Mouse (Mus musculus): ENCODE data around the gene Trio. TPM values are rescaled to one million over a fixed set of nuclear protein-coding genes. Genes with fewer than 3 reads are reported as not detected.
A peak's percentile ranks its signal among the peaks of the same experiment; 100 is the strongest.

Gene Trio
- polyA plus RNA-seq, 1 experiment = 154 TPM

- no peak for TF ChIP-seq CTCF (IDR thresholded peaks at IDR 0.05; ENCODE audit: borderline replicate concordance, insufficient read depth, low read length)
- no peak for TF ChIP-seq POLR2A (IDR thresholded peaks at IDR 0.05; ENCODE audit: low read depth, low read length)
- 0 out of 2 replicates have a peak overlapping the region, but pooled peaks have one; percentile 1 for H3K4me3 ChIP-seq (ENCODE audit: insufficient read depth, low read length)
- peak overlapping the region; percentile 89 for H3K27ac ChIP-seq (ENCODE audit: insufficient read depth, low read length)
- peaks cover 33% of the 10 kb centered on the region for H3K4me1 ChIP-seq (ENCODE audit: control insufficient read depth, insufficient read depth, low read length)
These were observed 240.2 kb downstream of the Trio start for GRCm38 (mm10) chr15:27785280-27786001.

GRCm38 (mm10) chr15:27784126-27784563, 241.5 kb downstream of the Trio start:
- Histone ChIP-seq H3K4me1 (ENCODE audit: control insufficient read depth, insufficient read depth, low read length) (peaks cover 30% of the 10 kb centered on the region), H3K4me3 (ENCODE audit: insufficient read depth, low read length) (no peak overlapping the region), H3K27ac (ENCODE audit: insufficient read depth, low read length) (peak overlapping the region; percentile 89)
- TF ChIP-seq POLR2A (IDR thresholded peaks at IDR 0.05; ENCODE audit: low read depth, low read length) (no peak), CTCF (IDR thresholded peaks at IDR 0.05; ENCODE audit: borderline replicate concordance, insufficient read depth, low read length) (no peak)

GRCm38 (mm10) chr15:27783541-27784125, 242.0 kb downstream of the Trio start:
- peaks cover 32% of the 10 kb centered on the region for H3K4me1 ChIP-seq (ENCODE audit: control insufficient read depth, insufficient read depth, low read length)
- no peak overlapping the region for H3K4me3 ChIP-seq (ENCODE audit: insufficient read depth, low read length)
- H3K27ac ChIP-seq (ENCODE audit: insufficient read depth, low read length) = peak overlapping the region; percentile 89
- TF ChIP-seq POLR2A (IDR thresholded peaks at IDR 0.05; ENCODE audit: low read depth, low read length) (no peak), CTCF (IDR thresholded peaks at IDR 0.05; ENCODE audit: borderline replicate concordance, insufficient read depth, low read length) (no peak)

- H3K4me3 ChIP-seq (ENCODE audit: insufficient read depth, low read length) = no peak overlapping the region
- no peak; the same call in 1 of the 2 replicates for TF ChIP-seq POLR2A (IDR thresholded peaks at IDR 0.05; ENCODE audit: low read depth, low read length)
- TF ChIP-seq CTCF (IDR thresholded peaks at IDR 0.05; ENCODE audit: borderline replicate concordance, insufficient read depth, low read length) = no peak
- peaks cover 33% of the 10 kb centered on the region for H3K4me1 ChIP-seq (ENCODE audit: control insufficient read depth, insufficient read depth, low read length)
- peak overlapping the region; percentile 89 for H3K27ac ChIP-seq (ENCODE audit: insufficient read depth, low read length)
These were observed 242.6 kb downstream of the Trio start for GRCm38 (mm10) chr15:27783092-27783491.

GRCm38 (mm10) chr15:27782383-27783036, 243.1 kb downstream of the Trio start:
- no peak for TF ChIP-seq CTCF (IDR thresholded peaks at IDR 0.05; ENCODE audit: borderline replicate concordance, insufficient read depth, low read length)
- TF ChIP-seq POLR2A (IDR thresholded peaks at IDR 0.05; ENCODE audit: low read depth, low read length) = no peak
- peak overlapping the region; percentile 93 for H3K27ac ChIP-seq (ENCODE audit: insufficient read depth, low read length)
- no peak overlapping the region for H3K4me3 ChIP-seq (ENCODE audit: insufficient read depth, low read length)
- peaks cover 33% of the 10 kb centered on the region for H3K4me1 ChIP-seq (ENCODE audit: control insufficient read depth, insufficient read depth, low read length)

- Histone ChIP-seq H3K4me1 (ENCODE audit: control insufficient read depth, insufficient read depth, low read length) (peaks cover 37% of the 10 kb centered on the region), H3K4me3 (ENCODE audit: insufficient read depth, low read length) (no peak overlapping the region), H3K27ac (ENCODE audit: insufficient read depth, low read length) (peak overlapping the region; percentile 75)
- no peak for TF ChIP-seq POLR2A (IDR thresholded peaks at IDR 0.05; ENCODE audit: low read depth, low read length)
- no peak for TF ChIP-seq CTCF (IDR thresholded peaks at IDR 0.05; ENCODE audit: borderline replicate concordance, insufficient read depth, low read length)
These were observed 245.8 kb downstream of the Trio start for GRCm38 (mm10) chr15:27779827-27780226.

GRCm38 (mm10) chr15:27779398-27779797, 246.2 kb downstream of the Trio start:
- no peak overlapping the region for H3K4me3 ChIP-seq (ENCODE audit: insufficient read depth, low read length)
- no peak for TF ChIP-seq CTCF (IDR thresholded peaks at IDR 0.05; ENCODE audit: borderline replicate concordance, insufficient read depth, low read length)
- no peak for TF ChIP-seq POLR2A (IDR thresholded peaks at IDR 0.05; ENCODE audit: low read depth, low read length)
- peaks cover 35% of the 10 kb centered on the region for H3K4me1 ChIP-seq (ENCODE audit: control insufficient read depth, insufficient read depth, low read length)
- peak overlapping the region; percentile 75 for H3K27ac ChIP-seq (ENCODE audit: insufficient read depth, low read length)

- Histone ChIP-seq H3K4me3 (ENCODE audit: insufficient read depth, low read length) (no peak overlapping the region), H3K4me1 (ENCODE audit: control insufficient read depth, insufficient read depth, low read length) (peaks cover 28% of the 10 kb centered on the region), H3K27ac (ENCODE audit: insufficient read depth, low read length) (peak overlapping the region; percentile 86)
- TF ChIP-seq POLR2A (IDR thresholded peaks at IDR 0.05; ENCODE audit: low read depth, low read length) (peak; percentile 41), CTCF (IDR thresholded peaks at IDR 0.05; ENCODE audit: borderline replicate concordance, insufficient read depth, low read length) (no peak)
These were observed 247.4 kb downstream of the Trio start for GRCm38 (mm10) chr15:27778256-27778655.

GRCm38 (mm10) chr15:27777455-27778190, 248.0 kb downstream of the Trio start:
- Histone ChIP-seq H3K4me3 (ENCODE audit: insufficient read depth, low read length) (no peak overlapping the region), H3K27ac (ENCODE audit: insufficient read depth, low read length) (peak overlapping the region; percentile 86), H3K4me1 (ENCODE audit: control insufficient read depth, insufficient read depth, low read length) (peaks cover 28% of the 10 kb centered on the region)
- TF ChIP-seq CTCF (IDR thresholded peaks at IDR 0.05; ENCODE audit: borderline replicate concordance, insufficient read depth, low read length) (no peak), POLR2A (IDR thresholded peaks at IDR 0.05; ENCODE audit: low read depth, low read length) (no peak)

Data from embryonic fibroblast, embryonic 13.5 days (primary cell).